ENCODE assay signal across 18 mouse cellular contexts in genomic region chr1:74022998-74023397, GRCm38 (mm10).
DNase-seq lines count a peak whose midpoint lies in the region; ATAC-seq and TF ChIP-seq lines count a peak whose summit lies in the region.
"Had no signal": no experiment of that assay in that cellular context is flagged by ENCODE, and none has a peak within 500 bp of the region (broad histone marks: within the 10 kb centered on the region; RNA-seq: fewer than 3 reads in every experiment).

No protein-coding gene starts in this region.

- no peak for TF ChIP-seq POLR2A in heart, adult 2 months (IDR thresholded peaks at IDR 0.05; ENCODE audit: insufficient read depth, low read depth, low read length)
- no peak for TF ChIP-seq POLR2A in kidney, adult 2 months (IDR thresholded peaks at IDR 0.05; ENCODE audit: low read depth, low read length)

- H3K4me2 ChIP-seq in heart, embryonic 14.5 days (ENCODE audit: low read length): no peak overlapping the region
- no peak overlapping the region for H3K4me2 ChIP-seq in limb, embryonic 12.5 days
- H3K4me2 ChIP-seq: embryonic facial prominence, embryonic 12.5 days; liver, embryonic 12.5 days; midbrain, embryonic 11.5 days; neural tube, embryonic 15.5 days had no signal

- WGBS in heart, adult 2 months: 56% methylated on average over 3 of the region's 3 CpGs
- 65% methylated on average over 3 of the region's 3 CpGs for WGBS in kidney, adult 2 months
- WGBS in heart, embryonic 14.5 days: 46% methylated on average over 3 of the region's 3 CpGs
- WGBS in limb, embryonic 12.5 days: 88% methylated on average over 3 of the region's 3 CpGs

- 0 out of 2 replicates have a peak overlapping the region, but pooled peaks have one; percentile 0 for H3K9ac ChIP-seq in heart, adult 2 months (ENCODE audit: low read depth, low read length)
- H3K9ac ChIP-seq in heart, embryonic 14.5 days (ENCODE audit: low read length): peak overlapping the region; percentile 51
- no peak overlapping the region for H3K9ac ChIP-seq in limb, embryonic 12.5 days (replicated peaks)
- H3K9ac ChIP-seq: embryonic facial prominence, embryonic 12.5 days; liver, embryonic 12.5 days; neural tube, embryonic 15.5 days had no signal

- 0 out of 2 replicates have a peak, but pooled peaks have one; percentile 16 for TF ChIP-seq EP300 in heart, adult 2 months (IDR thresholded peaks at IDR 0.05; ENCODE audit: insufficient read depth, low read depth, low read length)

- intact Hi-C loops in heart, adult 2 months (cut with DNase I): no loop called here
- intact Hi-C loops in heart, postnatal 10 days (cut with DNase I): no loop called here

- H3K27me3 ChIP-seq in heart, adult 2 months (ENCODE audit: control insufficient read depth, insufficient read depth, low read length): no peaks in the 10 kb centered on the region
- no peaks in the 10 kb centered on the region for H3K27me3 ChIP-seq in kidney, adult 2 months (replicated peaks; ENCODE audit: control insufficient read depth, insufficient read depth, low read length)
- no peaks in the 10 kb centered on the region for H3K27me3 ChIP-seq in heart, embryonic 14.5 days (ENCODE audit: control insufficient read depth, insufficient read depth, low read length)
- H3K27me3 ChIP-seq in limb, embryonic 12.5 days: no peaks in the 10 kb centered on the region
- H3K27me3 ChIP-seq: embryonic facial prominence, embryonic 12.5 days; liver, embryonic 12.5 days; neural tube, embryonic 15.5 days had no signal

- no peaks in the 10 kb centered on the region for H3K9me3 ChIP-seq in heart, embryonic 14.5 days (ENCODE audit: control insufficient read depth, low read length)
- H3K9me3 ChIP-seq in limb, embryonic 12.5 days: no peaks in the 10 kb centered on the region
- H3K9me3 ChIP-seq: embryonic facial prominence, embryonic 12.5 days; liver, embryonic 12.5 days; neural tube, embryonic 15.5 days had no signal

- H3K4me1 ChIP-seq in heart, adult 2 months (ENCODE audit: control insufficient read depth, insufficient read depth, low read length): peaks cover 62% of the 10 kb centered on the region
- H3K4me1 ChIP-seq in kidney, adult 2 months (ENCODE audit: control insufficient read depth, insufficient read depth, low read length): peaks cover 80% of the 10 kb centered on the region
- H3K4me1 ChIP-seq in heart, embryonic 14.5 days (ENCODE audit: control insufficient read depth in 2 of 2, insufficient read depth in 2 of 2, low read length in 2 of 2): peaks cover 72 to 91% of the 10 kb centered on the region in 2 experiments
- peaks cover 53% of the 10 kb centered on the region for H3K4me1 ChIP-seq in limb, embryonic 12.5 days (replicated peaks)

- no peak overlapping the region for H3K4me3 ChIP-seq in heart, adult 2 months
- no peak overlapping the region for H3K4me3 ChIP-seq in kidney, adult 2 months (ENCODE audit: insufficient read depth, low read depth, low read length)
- H3K4me3 ChIP-seq in heart, embryonic 14.5 days (ENCODE audit: control insufficient read depth in 1 of 2, insufficient read depth in 1 of 2, low read depth in 1 of 2, low read length in 2 of 2): no peak overlapping the region
- no peak overlapping the region for H3K4me3 ChIP-seq in limb, embryonic 12.5 days (replicated peaks)
- H3K4me3 ChIP-seq: embryonic facial prominence, embryonic 12.5 days; liver, embryonic 12.5 days; neural tube, embryonic 15.5 days had no signal

- peaks cover 16% of the 10 kb centered on the region for H3K79me2 ChIP-seq in heart, adult 2 months (replicated peaks; ENCODE audit: control insufficient read depth, insufficient read depth, low read length)

- DNase-seq in heart, adult 2 months: peak in 1 of 2 experiments; percentile 21
- DNase-seq in heart, postnatal 10 days: no peak
- no peak for DNase-seq in kidney, adult 2 months
- DNase-seq in kidney, adult 8-10 months: no peak
- DNase-seq in layer of hippocampus, adult 9-11 months: no peak
- DNase-seq in embryo, embryonic 9.5 days (ENCODE audit: extremely low spot score): no peak
- DNase-seq: adrenal gland, postnatal 25 days; cerebellum, adult 9-10 months; kidney, adult 18-20 months; lung, adult 18-20 months; lung, postnatal 10 days; right cerebral cortex, adult 18-20 months had no signal

- ATAC-seq in heart, embryonic 14.5 days (ENCODE audit: insufficient number of reproducible peaks, insufficient read depth, low FRiP score, low read depth): no peak
- no peak for ATAC-seq in limb, embryonic 12.5 days (ENCODE audit: insufficient number of reproducible peaks, insufficient read depth, low FRiP score, low TSS enrichment, low read depth)
- ATAC-seq: liver, embryonic 12.5 days had no signal

- peak overlapping the region; percentile 43 for H3K27ac ChIP-seq in heart, adult 2 months
- peak overlapping the region; percentile 64 for H3K27ac ChIP-seq in kidney, adult 2 months (ENCODE audit: insufficient read depth, low read depth, low read length)
- peak overlapping the region; percentile 23 to 83 for H3K27ac ChIP-seq in heart, embryonic 14.5 days (replicated peaks in 1 of 2; ENCODE audit: control insufficient read depth in 1 of 2, insufficient read depth in 1 of 2, low read depth in 2 of 2, low read length in 2 of 2)
- 0 out of 2 replicates have a peak overlapping the region, but pooled peaks have one; percentile 23 for H3K27ac ChIP-seq in limb, embryonic 12.5 days
- H3K27ac ChIP-seq: embryonic facial prominence, embryonic 12.5 days; liver, embryonic 12.5 days; neural tube, embryonic 15.5 days had no signal

- H3K36me3 ChIP-seq in heart, adult 2 months (ENCODE audit: control insufficient read depth, insufficient read depth, low read length): peaks cover 43% of the 10 kb centered on the region
- no peaks in the 10 kb centered on the region for H3K36me3 ChIP-seq in kidney, adult 2 months (ENCODE audit: control insufficient read depth, insufficient read depth, low read length)
- H3K36me3 ChIP-seq in heart, embryonic 14.5 days (ENCODE audit: control insufficient read depth, insufficient read depth, low read length): 0 out of 2 replicates have a peak, but pooled peaks cover 4% of the 10 kb centered on the region
- H3K36me3 ChIP-seq in limb, embryonic 12.5 days: 0 out of 2 replicates have a peak, but pooled peaks cover 3% of the 10 kb centered on the region
- H3K36me3 ChIP-seq: embryonic facial prominence, embryonic 12.5 days; liver, embryonic 12.5 days; neural tube, embryonic 15.5 days had no signal

- TF ChIP-seq CTCF in heart, adult 2 months (IDR thresholded peaks at IDR 0.05): no peak
- no peak for TF ChIP-seq CTCF in kidney, adult 2 months (conservative IDR thresholded peaks at IDR 0.05; ENCODE audit: insufficient read depth, insufficient read length, low read depth, low read length)
